Mouse (Mus musculus): ENCODE data around the gene Adamts12. TPM values are rescaled to one million over a fixed set of nuclear protein-coding genes. Genes with fewer than 3 reads are reported as not detected.
A peak's percentile ranks its signal among the peaks of the same experiment; 100 is the strongest.

Gene Adamts12
- polyA plus RNA-seq, 1 experiment from 2014 or later = 5.1 TPM

DNA sequence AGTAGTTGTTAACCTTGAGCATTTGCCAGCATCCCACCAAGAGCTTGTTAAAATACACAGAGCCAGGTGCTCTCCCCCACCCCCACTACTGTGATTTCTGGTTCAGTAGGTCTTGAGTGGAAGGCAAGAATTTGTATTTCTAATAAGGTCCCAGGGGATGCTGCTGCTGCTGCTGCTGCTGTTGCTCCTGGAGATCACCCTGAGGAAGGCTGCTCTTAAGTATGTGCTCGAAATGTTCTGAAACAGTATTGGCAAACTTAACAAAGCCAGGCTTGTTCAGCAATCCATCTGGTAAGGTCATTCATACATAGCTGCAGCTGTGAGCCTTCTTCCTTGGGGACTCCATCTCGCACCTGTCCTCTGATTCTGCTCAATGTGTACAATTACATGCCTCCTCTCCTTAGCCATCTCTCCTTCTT, 115.2 kb downstream of the Adamts12 start:
- WGBS = 67% methylated on average over 2 of the region's 2 CpGs

DNA sequence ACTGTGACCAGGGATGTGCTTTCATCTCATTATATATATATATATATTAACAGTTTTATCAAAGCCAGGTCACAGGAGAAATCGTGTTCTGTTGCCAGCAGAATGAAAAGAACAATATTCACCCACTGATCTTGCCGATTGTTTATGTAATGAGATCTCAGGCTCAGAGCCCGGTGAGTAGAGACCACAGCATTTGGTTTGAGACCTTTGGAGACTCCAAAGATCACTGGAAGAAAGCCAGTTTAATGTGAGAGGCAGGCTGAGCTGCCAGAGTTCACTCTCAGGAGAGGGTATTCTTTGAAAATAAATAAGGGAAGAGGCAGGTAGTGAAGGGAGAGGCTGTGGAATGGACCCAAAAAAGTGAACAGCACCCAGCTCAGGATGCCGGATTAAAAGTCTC, 122.1 kb downstream of the Adamts12 start:
- Histone ChIP-seq H3K4me1 (no peaks in the 10 kb centered on the region), H3K27ac (replicated peaks) (no peak overlapping the region), H3K36me3 (no peaks in the 10 kb centered on the region), H3K9ac (replicated peaks) (no peak overlapping the region), H3K9me3 (no peaks in the 10 kb centered on the region), H3K4me3 (no peak overlapping the region), H3K4me2 (replicated peaks) (no peak overlapping the region), H3K27me3 (no peaks in the 10 kb centered on the region)
- 82% methylated on average over 4 of the region's 4 CpGs for WGBS
- no peak for ATAC-seq (ENCODE audit: low FRiP score, low read depth)

More for the DNA sequence above, 115.2 kb downstream of the Adamts12 start:
- H3K27me3 ChIP-seq = no peaks in the 10 kb centered on the region
- peak; percentile 39; the same call in 1 of the 2 replicates for ATAC-seq (ENCODE audit: low FRiP score, low read depth)
- no peak overlapping the region for H3K4me3 ChIP-seq
- no peak overlapping the region for H3K9ac ChIP-seq (replicated peaks)
- H3K4me1 ChIP-seq = 0 out of 2 replicates have a peak, but pooled peaks cover 4% of the 10 kb centered on the region
- H3K9me3 ChIP-seq = no peaks in the 10 kb centered on the region
- 0 out of 2 replicates have a peak overlapping the region, but pooled peaks have one; percentile 15 for H3K27ac ChIP-seq (replicated peaks)
- no peaks in the 10 kb centered on the region for H3K36me3 ChIP-seq
- no peak overlapping the region for H3K4me2 ChIP-seq (replicated peaks)

GRCm38 (mm10) chr15:11190447-11190846, 125.9 kb downstream of the Adamts12 start:
- no peak for ATAC-seq (ENCODE audit: low FRiP score, low read depth)
- Histone ChIP-seq H3K36me3 (no peaks in the 10 kb centered on the region), H3K9ac (replicated peaks) (no peak overlapping the region), H3K4me3 (no peak overlapping the region), H3K27me3 (no peaks in the 10 kb centered on the region), H3K4me1 (no peaks in the 10 kb centered on the region), H3K27ac (replicated peaks) (no peak overlapping the region), H3K9me3 (no peaks in the 10 kb centered on the region), H3K4me2 (replicated peaks) (no peak overlapping the region)
- WGBS = 91% methylated on average over 4 of the region's 4 CpGs

DNA sequence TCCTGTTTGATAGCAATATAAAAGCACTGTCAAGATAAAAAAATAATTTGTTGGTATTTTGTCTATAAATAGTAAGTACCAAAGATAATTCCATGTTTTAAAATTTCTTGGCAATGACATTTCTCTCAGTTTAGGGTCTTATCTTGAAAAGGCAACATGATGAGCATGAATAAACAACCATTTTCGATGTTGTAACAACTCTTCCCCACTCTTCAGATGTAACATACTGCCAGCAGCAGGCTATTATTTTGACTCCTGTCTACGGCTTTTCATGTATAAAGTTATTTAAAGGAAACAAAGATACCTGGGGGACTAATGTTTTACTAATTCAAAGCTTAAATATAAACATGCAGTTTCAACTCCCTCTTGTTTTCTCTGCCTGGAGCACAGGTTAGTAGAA, 128.2 kb downstream of the Adamts12 start:
- Histone ChIP-seq H3K27me3 (no peaks in the 10 kb centered on the region), H3K36me3 (no peaks in the 10 kb centered on the region), H3K9ac (replicated peaks) (no peak overlapping the region), H3K4me1 (no peaks in the 10 kb centered on the region), H3K4me2 (replicated peaks) (no peak overlapping the region), H3K9me3 (no peaks in the 10 kb centered on the region), H3K4me3 (no peak overlapping the region), H3K27ac (replicated peaks) (no peak overlapping the region)
- ATAC-seq (ENCODE audit: low FRiP score, low read depth) = no peak
- WGBS = 91% methylated on average over 2 of the region's 2 CpGs

DNA sequence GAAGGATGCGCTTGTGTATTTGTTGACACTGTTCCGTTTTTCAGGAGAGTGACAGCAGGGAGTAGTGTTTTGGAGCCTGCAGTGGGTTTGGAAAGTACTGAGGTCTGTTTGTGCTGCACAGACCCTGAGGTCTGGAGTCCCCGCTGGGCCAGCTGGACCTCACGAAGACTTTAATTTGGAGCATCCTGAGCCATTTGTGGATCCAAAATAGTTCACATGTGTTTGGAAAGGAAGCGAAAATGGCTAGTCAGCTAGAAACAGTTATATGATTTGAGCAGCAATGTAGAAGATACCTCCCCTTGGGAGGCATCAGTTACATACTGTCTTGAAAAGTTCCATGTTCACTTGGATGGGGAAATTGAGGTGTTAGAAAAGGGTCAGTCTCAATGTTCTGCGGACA, 132.5 kb downstream of the Adamts12 start:
- Histone ChIP-seq H3K4me1 (no peaks in the 10 kb centered on the region), H3K4me2 (replicated peaks) (no peak overlapping the region), H3K9me3 (no peaks in the 10 kb centered on the region), H3K4me3 (no peak overlapping the region), H3K27ac (replicated peaks) (no peak overlapping the region), H3K36me3 (no peaks in the 10 kb centered on the region), H3K9ac (replicated peaks) (no peak overlapping the region), H3K27me3 (no peaks in the 10 kb centered on the region)
- no peak for ATAC-seq (ENCODE audit: low FRiP score, low read depth)
- WGBS = 81% methylated on average over 6 of the region's 6 CpGs

- no peak overlapping the region for H3K4me3 ChIP-seq
- 87% methylated on average over 7 of the region's 7 CpGs for WGBS
- no peaks in the 10 kb centered on the region for H3K27me3 ChIP-seq
- H3K4me1 ChIP-seq = no peaks in the 10 kb centered on the region
- no peak overlapping the region for H3K9ac ChIP-seq (replicated peaks)
- no peak for ATAC-seq (ENCODE audit: low FRiP score, low read depth)
- H3K9me3 ChIP-seq = no peaks in the 10 kb centered on the region
- no peaks in the 10 kb centered on the region for H3K36me3 ChIP-seq
- H3K4me2 ChIP-seq (replicated peaks) = no peak overlapping the region
- no peak overlapping the region for H3K27ac ChIP-seq (replicated peaks)
These were observed 133.7 kb downstream of the Adamts12 start for GRCm38 (mm10) chr15:11198246-11198795.

DNA sequence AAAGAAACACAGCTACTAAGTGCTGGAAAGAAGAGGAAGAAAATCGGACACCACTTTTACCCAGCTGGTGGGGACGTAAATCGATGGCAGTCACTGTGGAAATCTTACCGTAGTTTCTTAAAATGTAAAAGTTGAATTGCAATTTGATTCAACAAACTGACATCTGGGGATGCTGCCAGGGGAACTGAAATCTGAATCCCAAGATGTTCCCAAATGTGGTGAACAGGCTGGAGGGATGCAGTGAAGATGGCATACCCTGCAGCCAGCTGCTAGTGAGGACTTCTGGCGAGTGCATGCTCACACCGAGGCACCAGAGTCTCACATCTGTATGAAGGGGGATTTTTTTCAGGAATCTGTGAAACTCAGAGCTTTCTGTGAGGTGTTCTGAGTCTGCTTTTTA, 138.5 kb downstream of the Adamts12 start:
- H3K36me3 ChIP-seq = no peaks in the 10 kb centered on the region
- no peaks in the 10 kb centered on the region for H3K4me1 ChIP-seq
- 77% methylated on average over 6 of the region's 6 CpGs for WGBS
- H3K27me3 ChIP-seq = no peaks in the 10 kb centered on the region
- H3K4me2 ChIP-seq (replicated peaks) = no peak overlapping the region
- no peaks in the 10 kb centered on the region for H3K9me3 ChIP-seq
- no peak overlapping the region for H3K9ac ChIP-seq (replicated peaks)
- ATAC-seq (ENCODE audit: low FRiP score, low read depth) = no peak
- H3K4me3 ChIP-seq = no peak overlapping the region
- no peak overlapping the region for H3K27ac ChIP-seq (replicated peaks)

DNA sequence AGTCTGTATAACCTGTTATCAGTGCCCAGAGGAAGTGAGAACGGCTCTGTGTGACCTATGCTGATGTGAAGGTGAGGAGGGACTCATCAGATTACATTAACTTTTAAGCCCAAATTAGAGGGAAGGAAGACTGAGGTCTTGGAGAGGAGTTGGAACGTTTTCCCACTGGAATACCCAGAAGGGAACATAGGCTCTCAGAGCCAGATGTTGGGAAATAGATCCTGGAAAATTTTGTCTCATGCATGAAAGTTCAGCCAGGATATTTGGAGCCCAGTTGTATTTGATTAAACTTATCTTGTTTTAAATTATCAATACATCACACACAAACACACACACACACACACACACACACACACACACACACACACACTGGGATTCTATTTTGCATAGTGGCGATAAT, 140.3 kb downstream of the Adamts12 start:
- Histone ChIP-seq H3K4me2 (replicated peaks) (no peak overlapping the region), H3K27ac (replicated peaks) (no peak overlapping the region), H3K4me1 (no peaks in the 10 kb centered on the region), H3K9ac (replicated peaks) (no peak overlapping the region), H3K36me3 (no peaks in the 10 kb centered on the region), H3K9me3 (no peaks in the 10 kb centered on the region), H3K27me3 (no peaks in the 10 kb centered on the region), H3K4me3 (no peak overlapping the region)
- 82% methylated on average over 3 of the region's 3 CpGs for WGBS
- ATAC-seq (ENCODE audit: low FRiP score, low read depth) = no peak

DNA sequence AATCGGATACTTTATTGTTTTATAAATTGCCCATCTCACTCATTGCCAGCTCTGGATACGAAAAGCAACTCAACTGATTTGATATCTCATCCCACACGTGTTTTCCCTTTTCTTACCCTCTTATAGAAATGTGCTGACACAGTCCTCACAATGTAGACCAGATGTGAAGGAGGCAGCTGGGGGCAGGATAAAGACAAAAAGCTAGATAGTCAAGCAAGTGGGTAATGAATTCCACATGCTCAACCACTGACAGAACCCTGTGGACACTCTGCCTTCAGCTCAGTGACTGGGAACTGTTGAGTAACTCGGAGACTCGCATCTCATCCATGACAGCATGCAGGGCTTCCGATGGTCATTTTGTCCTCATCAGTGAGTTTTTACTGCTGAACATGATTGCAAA, 146.4 kb downstream of the Adamts12 start:
- Histone ChIP-seq H3K27me3 (no peaks in the 10 kb centered on the region), H3K4me3 (no peak overlapping the region), H3K4me1 (no peaks in the 10 kb centered on the region), H3K27ac (replicated peaks) (no peak overlapping the region), H3K9me3 (no peaks in the 10 kb centered on the region), H3K36me3 (no peaks in the 10 kb centered on the region), H3K4me2 (replicated peaks) (no peak overlapping the region), H3K9ac (replicated peaks) (no peak overlapping the region)
- 82% methylated on average over 6 of the region's 6 CpGs for WGBS
- ATAC-seq (ENCODE audit: low FRiP score, low read depth) = no peak

DNA sequence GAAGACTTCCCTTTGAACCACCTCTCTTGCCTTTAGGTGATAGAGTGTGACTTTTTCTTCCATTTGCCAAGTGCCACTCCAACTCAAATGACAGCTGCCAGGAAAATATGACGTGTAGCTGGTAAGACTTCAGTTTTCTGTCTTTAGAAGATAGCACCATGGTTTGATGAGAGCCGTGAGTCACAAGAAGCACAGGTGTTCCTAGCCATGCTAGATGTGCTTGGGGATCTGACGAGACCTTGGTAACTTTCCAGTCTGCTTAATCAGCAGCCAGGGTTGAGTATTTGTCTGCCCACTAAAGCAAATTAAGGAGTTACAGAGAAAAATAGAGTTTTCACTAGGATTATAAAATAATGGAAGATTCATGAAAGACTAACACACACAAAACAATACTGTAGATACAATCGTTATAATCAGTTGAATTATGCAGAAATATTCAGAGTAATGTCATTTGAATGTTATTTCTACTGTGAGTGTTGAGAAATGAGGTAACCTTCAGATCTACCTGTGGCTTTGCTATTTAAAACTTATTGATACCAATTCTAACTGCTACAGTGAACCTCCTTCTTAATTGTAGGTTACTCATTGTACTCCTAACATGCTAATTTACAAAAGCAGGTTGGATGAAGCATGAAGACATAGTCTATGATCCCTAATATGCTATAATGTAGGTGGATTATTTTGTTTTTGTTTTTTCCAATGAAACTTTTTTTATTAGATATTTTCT, 169.5 kb downstream of the Adamts12 start:
- WGBS = 90% methylated on average over 4 of the region's 4 CpGs
- no peaks in the 10 kb centered on the region for H3K27me3 ChIP-seq
- no peak overlapping the region for H3K27ac ChIP-seq (replicated peaks)
- no peak for ATAC-seq (ENCODE audit: low FRiP score, low read depth)
- H3K9me3 ChIP-seq = no peaks in the 10 kb centered on the region
- no peak overlapping the region for H3K4me3 ChIP-seq
- no peak overlapping the region for H3K9ac ChIP-seq (replicated peaks)
- H3K36me3 ChIP-seq = no peaks in the 10 kb centered on the region
- H3K4me2 ChIP-seq (replicated peaks) = no peak overlapping the region
- H3K4me1 ChIP-seq = no peaks in the 10 kb centered on the region

GRCm38 (mm10) chr15:11240406-11240805, 175.8 kb downstream of the Adamts12 start:
- WGBS = 89% methylated on average over 3 of the region's 3 CpGs
- no peaks in the 10 kb centered on the region for H3K36me3 ChIP-seq
- no peak overlapping the region for H3K4me3 ChIP-seq
- no peak overlapping the region for H3K27ac ChIP-seq (replicated peaks)
- H3K4me2 ChIP-seq (replicated peaks) = no peak overlapping the region
- no peaks in the 10 kb centered on the region for H3K9me3 ChIP-seq
- no peak for ATAC-seq (ENCODE audit: low FRiP score, low read depth)
- H3K27me3 ChIP-seq = no peaks in the 10 kb centered on the region
- no peaks in the 10 kb centered on the region for H3K4me1 ChIP-seq
- no peak overlapping the region for H3K9ac ChIP-seq (replicated peaks)

DNA sequence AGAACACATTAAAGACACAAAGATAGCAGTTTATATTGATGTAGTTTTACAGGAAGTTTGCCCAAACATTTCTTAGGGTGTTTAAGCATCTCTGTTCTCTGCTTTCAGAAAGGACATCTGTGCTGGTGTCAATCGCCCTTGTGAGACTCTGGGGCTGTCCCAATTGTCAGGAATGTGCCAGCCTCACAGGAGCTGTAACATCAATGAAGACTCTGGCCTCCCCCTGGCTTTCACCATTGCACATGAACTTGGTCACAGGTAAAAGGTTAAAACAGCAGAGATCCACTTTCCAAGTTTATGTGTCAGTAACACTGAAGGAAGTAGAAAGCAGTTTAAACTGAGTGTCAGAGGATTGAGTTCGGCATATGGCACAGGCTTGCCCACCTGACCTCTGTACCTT, 176.7 kb downstream of the Adamts12 start:
- Histone ChIP-seq H3K27me3 (no peaks in the 10 kb centered on the region), H3K4me2 (replicated peaks) (no peak overlapping the region), H3K4me1 (no peaks in the 10 kb centered on the region), H3K4me3 (no peak overlapping the region), H3K27ac (replicated peaks) (no peak overlapping the region), H3K36me3 (no peaks in the 10 kb centered on the region), H3K9ac (replicated peaks) (no peak overlapping the region), H3K9me3 (no peaks in the 10 kb centered on the region)
- no peak for ATAC-seq (ENCODE audit: low FRiP score, low read depth)
- WGBS = 83% methylated on average over 2 of the region's 2 CpGs

DNA sequence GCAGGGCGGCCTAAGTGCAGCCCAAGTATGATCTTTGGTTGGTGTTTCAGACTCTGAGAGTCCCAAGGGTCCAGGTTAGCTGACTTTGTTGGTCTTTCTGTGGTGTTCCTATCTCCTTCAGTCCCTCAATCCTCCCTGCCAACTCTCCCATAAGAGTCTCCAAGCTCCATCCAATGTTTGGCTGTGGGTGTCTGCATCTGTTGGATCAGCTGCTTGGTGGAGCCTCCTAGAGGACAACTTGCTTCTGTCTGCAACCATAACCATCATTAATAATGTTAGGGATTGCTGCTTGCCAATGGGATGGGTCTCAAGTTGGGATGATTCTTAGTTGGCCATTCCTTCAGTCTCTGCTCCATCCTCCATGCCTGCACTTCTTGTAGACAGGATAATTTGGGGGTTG, 181.8 kb downstream of the Adamts12 start:
- Histone ChIP-seq H3K9me3 (no peaks in the 10 kb centered on the region), H3K9ac (replicated peaks) (no peak overlapping the region), H3K27ac (replicated peaks) (no peak overlapping the region), H3K4me2 (replicated peaks) (no peak overlapping the region), H3K4me1 (no peaks in the 10 kb centered on the region), H3K27me3 (no peaks in the 10 kb centered on the region), H3K4me3 (no peak overlapping the region), H3K36me3 (no peaks in the 10 kb centered on the region)
- 95% methylated on average over 1 of the region's 1 CpGs for WGBS
- no peak for ATAC-seq (ENCODE audit: low FRiP score, low read depth)
